Mouse (Mus musculus): ENCODE measurements around the gene Jund.

- TF ChIP-seq CTCF (conservative IDR thresholded peaks at IDR 0.05 in 1 of 2, IDR thresholded peaks at IDR 0.05 in 1 of 2; ENCODE audit: low read depth in 2 of 2, low read length in 2 of 2) (peak in 1 of 2 experiments; percentile 87; a peak in 2 of 4 replicates), UBTF (IDR thresholded peaks at IDR 0.05; ENCODE audit: low read depth, low read length) (no peak)
Observed at GRCm38 (mm10) chr8:70673079-70673856, 25.5 kb upstream of the Jund start, which contains the start of gene Lsm4.

All from CH12.LX (cell line).